Mouse (Mus musculus) kidney, embryonic 14.5 days (tissue): ENCODE measurements around the gene Gm5244. TPM values are rescaled to one million over a fixed set of nuclear protein-coding genes. Genes with fewer than 3 reads are reported as not detected.

ENCODE experiments used
- ATAC-seq: fragments of 200-750 bp; cut with Nextera tagmentation; 2 replicates; pipeline ENCODE4 v1.8.0; 2017; ENCODE audit warnings: moderate number of reproducible peaks, mild to moderate bottlenecking, moderate TSS enrichment, moderate library complexity; ENCODE audit not compliant: low FRiP score, low TSS enrichment
- H3K27ac ChIP-seq: fragments of 300-500 bp; sonication (generic); 2 replicates; pipeline ENCODE4 v1.5.1; 2014; ENCODE audit warnings: low read depth, mild to moderate bottlenecking, low read length, moderate library complexity, mixed read lengths
- H3K27me3 ChIP-seq: fragments of 300-500 bp; sonication (generic); 2 replicates; pipeline ENCODE4 v1.6.1; 2014; ENCODE audit warnings: mild to moderate bottlenecking, low read length; ENCODE audit not compliant: control insufficient read depth, insufficient read depth
- H3K36me3 ChIP-seq: fragments of 300-500 bp; sonication (generic); 2 replicates; pipeline ENCODE4 v1.6.1; 2014; ENCODE audit warnings: low read length, mixed read lengths; ENCODE audit not compliant: control insufficient read depth, insufficient read depth
- H3K4me1 ChIP-seq: fragments of 300-500 bp; sonication (generic); 2 replicates; pipeline ENCODE4 v1.6.1; 2014; ENCODE audit warnings: low read length, mixed read lengths; ENCODE audit not compliant: control insufficient read depth, insufficient read depth
- H3K4me2 ChIP-seq: fragments of 300-500 bp; sonication (generic); replicated peaks from 2 replicates; pipeline ENCODE4 v1.6.1; 2014; ENCODE audit warnings: low read depth, mild to moderate bottlenecking, low read length
- H3K4me3 ChIP-seq: fragments of 300-500 bp; sonication (generic); 2 replicates; pipeline ENCODE4 v1.5.1; 2014; ENCODE audit warnings: mild to moderate bottlenecking, low read length
- H3K9ac ChIP-seq: fragments of 300-500 bp; sonication (generic); 2 replicates; pipeline ENCODE4 v1.6.1; 2014; ENCODE audit warnings: low read depth, mild to moderate bottlenecking, low read length, moderate library complexity
- H3K9me3 ChIP-seq: fragments of 300-500 bp; sonication (generic); 2 replicates; pipeline ENCODE4 v1.6.1; 2016; ENCODE audit warnings: low read length; ENCODE audit not compliant: control insufficient read depth
- WGBS: fragments of 180-500 bp; shearing (Covaris S2); extraction: QIAGEN DNeasy Blood & Tissue Kit; methylation state at CpG from one replicate; pipeline ENCODE4 v1.1.7; 2014; 5-methylcytosine and 5-hydroxymethylcytosine counted together
- polyA plus RNA-seq: library from polyadenylated mRNA; unstranded; fragments of >200 nt; fragmentation: Nextera tagmentation; extraction: Ambion mirVana; gene quantifications from 2 replicates; pipeline ENCODE4 v1.2.1, GENCODE M21; 2014

Gm5244 gene
- not detected in 2 replicates for polyA plus RNA-seq

DNA sequence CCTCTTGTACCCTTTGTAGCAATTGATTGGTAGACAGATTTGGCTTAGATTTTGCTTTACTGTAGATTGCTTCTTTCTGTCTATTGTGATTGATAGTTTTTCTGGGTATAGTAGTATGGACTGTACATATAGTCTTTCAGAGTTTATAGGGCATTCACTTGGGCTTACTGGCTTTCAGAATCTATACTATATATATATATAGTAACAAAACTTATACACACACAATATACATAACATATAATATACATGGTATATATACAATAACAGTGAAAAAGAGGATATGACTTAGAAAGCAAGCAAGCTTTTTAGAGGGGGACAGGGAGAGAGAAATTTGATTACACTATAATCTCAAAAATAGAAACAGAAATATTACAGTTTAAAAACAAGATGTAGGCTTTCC is at the start of gene Gm5244:
TSS of gene Gm5244 (plus strand) at position 301 of the 400 bp plus-strand sequence.
- Histone ChIP-seq H3K4me1 (no peaks in the 10 kb centered on the region), H3K27ac (no peak within 1 kb of the TSS), H3K4me3 (no peak within 1 kb of the TSS), H3K9me3 (no peaks in the 10 kb centered on the region), H3K4me2 (no peak within 1 kb of the TSS), H3K36me3 (no peaks in the 10 kb centered on the region), H3K27me3 (no peaks in the 10 kb centered on the region), H3K9ac (no peak within 1 kb of the TSS)
- ATAC-seq, result no peak

DNA sequence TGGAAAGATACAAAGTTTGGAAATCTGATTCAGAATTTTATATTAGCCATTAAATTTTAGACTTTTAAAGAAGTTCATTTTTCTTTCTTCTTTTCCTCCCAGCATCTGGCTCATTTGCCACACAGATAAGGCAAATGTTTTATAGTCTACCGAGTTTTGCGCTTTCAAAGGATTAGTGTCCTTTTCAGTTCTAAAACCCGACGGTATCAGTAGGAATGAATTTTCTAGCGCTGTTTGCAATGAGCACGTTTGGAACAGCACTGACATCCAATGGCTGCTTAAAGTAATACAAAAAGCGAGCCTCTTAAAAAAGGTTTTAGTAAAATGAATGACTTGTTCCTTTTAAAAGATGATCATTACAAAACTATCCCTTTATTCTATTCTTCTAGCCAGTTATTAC is 49.4 kb upstream of the Gm5244 start:
- no peak for ATAC-seq
- H3K9ac ChIP-seq, result peak overlapping the region; percentile 99; the same call in 1 of the 2 replicates
- H3K27ac ChIP-seq, result peak overlapping the region; percentile 99
- no peaks in the 10 kb centered on the region for H3K9me3 ChIP-seq
- H3K4me1 ChIP-seq, result no peaks in the 10 kb centered on the region
- peak overlapping the region; percentile 73 for H3K4me3 ChIP-seq
- H3K4me2 ChIP-seq, result peak overlapping the region; percentile 62
- no peaks in the 10 kb centered on the region for H3K36me3 ChIP-seq
- under 1% methylated on average over 7 of the region's 7 CpGs for WGBS
- no peaks in the 10 kb centered on the region for H3K27me3 ChIP-seq

DNA sequence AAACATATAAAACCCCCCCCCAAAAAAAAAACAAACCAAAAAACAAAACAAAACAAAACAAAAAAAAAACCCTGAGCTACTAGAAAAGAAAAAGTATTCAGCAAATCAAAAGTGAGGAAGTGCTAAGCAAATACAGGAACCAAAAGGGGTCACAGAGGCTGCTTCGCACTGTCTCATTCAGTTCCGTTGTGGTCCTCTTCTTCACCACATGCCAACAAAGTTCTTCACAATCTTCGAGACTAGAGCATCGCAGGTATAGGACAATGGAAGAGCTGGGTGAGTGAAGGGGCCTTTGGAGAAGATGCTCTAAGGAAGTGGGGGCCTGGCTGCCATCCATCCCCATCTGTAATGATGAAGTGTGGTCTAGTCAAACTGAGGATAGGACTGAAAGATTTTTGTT is 48.1 kb upstream of the Gm5244 start:
- H3K4me1 ChIP-seq, result no peaks in the 10 kb centered on the region
- H3K27ac ChIP-seq, result no peak overlapping the region
- no peak for ATAC-seq
- no peaks in the 10 kb centered on the region for H3K9me3 ChIP-seq
- H3K4me3 ChIP-seq, result no peak overlapping the region
- H3K9ac ChIP-seq, result no peak overlapping the region
- 83% methylated on average over 4 of the region's 4 CpGs for WGBS
- no peaks in the 10 kb centered on the region for H3K36me3 ChIP-seq
- H3K4me2 ChIP-seq, result no peak overlapping the region
- H3K27me3 ChIP-seq, result no peaks in the 10 kb centered on the region

DNA sequence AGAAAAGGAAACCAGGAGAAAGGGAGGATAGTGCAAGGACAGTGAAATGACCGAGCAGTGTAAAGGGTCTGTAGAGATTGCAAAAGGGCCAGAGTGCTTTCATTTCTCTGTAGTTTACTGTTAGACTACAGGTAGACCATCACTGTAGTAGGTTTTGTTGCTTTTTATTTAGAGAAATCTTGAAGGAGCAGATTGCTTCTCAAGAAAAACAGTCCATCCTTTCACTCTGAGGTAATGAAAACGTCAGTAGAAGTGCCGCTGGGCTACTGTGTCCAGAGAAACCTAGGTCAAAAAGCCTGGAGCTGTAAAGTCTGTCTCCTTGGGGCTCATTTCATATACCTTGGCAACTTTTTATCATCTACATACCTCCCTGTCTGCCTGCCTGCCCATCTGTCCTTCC is 47.4 kb upstream of the Gm5244 start:
- 77% methylated on average over 3 of the region's 3 CpGs for WGBS
- no peaks in the 10 kb centered on the region for H3K4me1 ChIP-seq
- no peaks in the 10 kb centered on the region for H3K27me3 ChIP-seq
- H3K9ac ChIP-seq, result no peak overlapping the region
- no peak for ATAC-seq
- no peaks in the 10 kb centered on the region for H3K9me3 ChIP-seq
- H3K4me3 ChIP-seq, result no peak overlapping the region
- H3K27ac ChIP-seq, result no peak overlapping the region
- no peaks in the 10 kb centered on the region for H3K36me3 ChIP-seq
- no peak overlapping the region for H3K4me2 ChIP-seq

DNA sequence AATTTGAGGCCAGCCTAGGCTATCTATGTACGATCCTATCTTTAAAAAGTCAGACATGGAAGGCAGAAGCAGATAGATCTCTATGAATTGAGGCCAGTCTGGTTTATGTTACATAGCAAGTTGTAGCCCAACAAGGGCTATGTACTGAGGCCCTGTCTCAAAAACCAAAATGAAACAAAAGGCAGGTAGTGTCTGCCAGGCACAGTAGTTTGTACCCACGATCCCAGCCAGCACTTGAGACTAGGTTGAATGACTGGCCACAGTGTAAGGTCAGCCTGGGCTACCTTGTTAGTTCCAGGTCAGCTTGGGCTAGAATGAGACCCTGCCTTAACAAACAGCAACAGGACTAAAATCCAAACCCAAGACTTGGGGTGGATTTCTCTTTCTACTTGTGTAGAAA is 45.9 kb upstream of the Gm5244 start:
- H3K4me2 ChIP-seq, result no peak overlapping the region
- no peaks in the 10 kb centered on the region for H3K36me3 ChIP-seq
- H3K9me3 ChIP-seq, result no peaks in the 10 kb centered on the region
- no peak overlapping the region for H3K27ac ChIP-seq
- no peaks in the 10 kb centered on the region for H3K27me3 ChIP-seq
- no peaks in the 10 kb centered on the region for H3K4me1 ChIP-seq
- H3K9ac ChIP-seq, result no peak overlapping the region
- no peak overlapping the region for H3K4me3 ChIP-seq
- ATAC-seq, result no peak
- 74% methylated on average over 2 of the region's 2 CpGs for WGBS

DNA sequence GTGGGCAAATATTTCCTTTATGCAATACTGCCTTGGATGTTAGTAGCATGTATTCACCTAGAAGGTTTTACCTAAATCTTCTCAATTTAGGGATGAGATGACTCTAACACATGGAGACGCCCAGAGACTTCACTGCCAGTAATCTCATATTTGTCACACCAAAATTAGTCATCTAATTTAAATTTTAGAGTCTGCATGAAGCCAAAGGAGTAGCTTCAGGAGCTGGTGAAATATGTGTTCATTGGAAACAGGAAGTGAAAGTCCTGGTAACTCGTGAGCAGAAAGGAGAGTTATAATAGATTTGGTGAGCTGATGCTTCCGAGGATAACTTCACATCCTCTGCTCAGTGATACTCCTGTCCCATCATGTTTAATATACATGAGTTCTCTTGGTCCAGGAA is 45.4 kb upstream of the Gm5244 start:
- no peaks in the 10 kb centered on the region for H3K9me3 ChIP-seq
- no peak overlapping the region for H3K4me2 ChIP-seq
- H3K4me3 ChIP-seq, result no peak overlapping the region
- 74% methylated on average over 3 of the region's 3 CpGs for WGBS
- no peaks in the 10 kb centered on the region for H3K27me3 ChIP-seq
- ATAC-seq, result no peak
- H3K27ac ChIP-seq, result no peak overlapping the region
- H3K9ac ChIP-seq, result no peak overlapping the region
- H3K4me1 ChIP-seq, result no peaks in the 10 kb centered on the region
- H3K36me3 ChIP-seq, result no peaks in the 10 kb centered on the region

DNA sequence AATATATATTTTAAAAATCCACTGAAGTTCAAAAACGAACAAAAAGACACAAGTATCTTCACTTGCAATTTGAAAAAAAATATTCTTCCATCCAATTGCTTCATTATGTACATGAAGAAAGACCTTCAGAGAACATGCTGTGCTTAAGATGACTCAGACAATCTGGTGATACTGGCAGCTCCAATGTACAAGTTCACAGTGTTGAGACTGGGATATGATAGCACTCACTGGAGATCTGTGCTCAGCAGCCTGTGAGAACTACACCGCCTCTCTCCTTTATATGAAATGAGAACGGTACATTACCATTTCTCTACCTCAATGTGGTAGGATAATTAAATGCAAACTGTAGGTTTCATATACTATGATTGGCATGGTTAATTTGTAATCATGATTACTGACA is 43.7 kb upstream of the Gm5244 start:
- ATAC-seq, result no peak
- no peaks in the 10 kb centered on the region for H3K4me1 ChIP-seq
- whole genome bisulfite sequencing, result 73% methylated on average over 3 of the region's 3 CpGs
- H3K4me2 ChIP-seq, result no peak overlapping the region
- no peak overlapping the region for H3K9ac ChIP-seq
- H3K27me3 ChIP-seq, result no peaks in the 10 kb centered on the region
- H3K36me3 ChIP-seq, result no peaks in the 10 kb centered on the region
- H3K4me3 ChIP-seq, result no peak overlapping the region
- H3K27ac ChIP-seq, result no peak overlapping the region
- H3K9me3 ChIP-seq, result no peaks in the 10 kb centered on the region

DNA sequence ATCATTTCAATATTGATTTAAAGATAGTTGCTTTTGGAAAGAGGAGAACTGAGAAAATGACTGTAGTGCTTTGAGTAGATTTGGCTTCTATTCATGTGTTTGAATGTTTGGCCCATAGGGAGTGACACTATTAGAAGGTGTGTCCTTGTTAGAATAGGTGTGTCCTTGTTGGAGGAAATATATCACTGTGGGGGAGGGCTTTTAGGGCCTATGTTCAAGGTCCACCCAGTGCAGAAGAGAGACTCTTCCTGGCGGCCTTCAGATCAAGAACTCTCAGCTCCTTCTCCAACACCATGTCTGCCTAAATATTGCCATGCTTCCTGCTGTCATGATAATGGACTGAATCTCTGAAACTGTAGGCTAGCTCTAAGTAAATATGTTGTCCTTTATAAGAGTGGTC is 42.2 kb upstream of the Gm5244 start:
- no peak overlapping the region for H3K27ac ChIP-seq
- H3K9me3 ChIP-seq, result no peaks in the 10 kb centered on the region
- ATAC-seq, result no peak
- no peak overlapping the region for H3K9ac ChIP-seq
- no peaks in the 10 kb centered on the region for H3K4me1 ChIP-seq
- no peak overlapping the region for H3K4me3 ChIP-seq
- no peaks in the 10 kb centered on the region for H3K36me3 ChIP-seq
- H3K27me3 ChIP-seq, result no peaks in the 10 kb centered on the region
- 85% methylated on average over 1 of the region's 1 CpGs for WGBS
- no peak overlapping the region for H3K4me2 ChIP-seq

DNA sequence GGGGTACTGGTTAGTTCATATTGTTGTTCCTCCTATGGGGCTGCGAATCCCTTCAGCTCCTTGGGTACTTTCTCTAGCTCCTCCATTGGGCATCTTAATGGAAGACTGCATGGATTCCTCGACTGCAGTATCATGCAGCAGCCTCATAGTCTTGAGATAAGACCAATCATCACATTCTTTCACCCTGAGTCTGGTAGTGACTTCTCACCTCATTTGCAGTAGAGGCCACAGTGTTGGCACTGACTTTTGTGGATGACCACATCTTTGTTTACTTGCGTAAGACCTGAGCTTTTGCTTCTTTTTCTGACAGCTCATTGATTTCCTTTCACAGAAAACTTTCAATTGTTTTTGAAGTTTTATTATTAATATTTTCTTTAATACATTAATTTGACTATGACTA is 40.8 kb upstream of the Gm5244 start:
- no peaks in the 10 kb centered on the region for H3K4me1 ChIP-seq
- H3K27ac ChIP-seq, result no peak overlapping the region
- WGBS, result 83% methylated on average over 3 of the region's 3 CpGs
- no peaks in the 10 kb centered on the region for H3K9me3 ChIP-seq
- H3K36me3 ChIP-seq, result no peaks in the 10 kb centered on the region
- H3K4me3 ChIP-seq, result no peak overlapping the region
- no peak for ATAC-seq
- no peak overlapping the region for H3K9ac ChIP-seq
- H3K4me2 ChIP-seq, result no peak overlapping the region
- H3K27me3 ChIP-seq, result no peaks in the 10 kb centered on the region

DNA sequence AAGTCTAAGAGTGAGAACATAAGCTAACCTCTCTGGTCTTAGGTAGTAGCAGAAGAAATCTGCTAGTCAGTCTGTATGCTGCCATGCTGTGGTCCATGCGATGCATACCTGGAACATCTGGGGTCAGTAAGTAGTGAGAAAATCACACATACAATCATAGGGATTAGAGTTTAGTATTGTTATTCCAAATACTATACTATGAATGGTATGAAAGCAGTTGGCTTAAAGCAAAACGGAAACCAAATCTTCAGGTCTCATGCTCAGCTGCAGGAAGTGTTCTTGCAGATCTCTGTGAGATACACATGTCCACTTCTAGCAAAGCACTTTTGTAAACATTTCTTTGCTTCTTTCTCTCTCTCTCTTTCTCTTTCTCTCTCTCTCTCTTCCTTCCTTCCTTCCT is 40.3 kb upstream of the Gm5244 start:
- Histone ChIP-seq H3K9ac (no peak overlapping the region), H3K36me3 (no peaks in the 10 kb centered on the region), H3K27ac (no peak overlapping the region), H3K9me3 (no peaks in the 10 kb centered on the region), H3K4me3 (no peak overlapping the region), H3K4me2 (no peak overlapping the region), H3K4me1 (no peaks in the 10 kb centered on the region), H3K27me3 (no peaks in the 10 kb centered on the region)
- WGBS, result 82% methylated on average over 2 of the region's 2 CpGs
- ATAC-seq, result no peak
